Mouse (Mus musculus) heart, embryonic 14.5 days (tissue): ENCODE data around the gene Dip2c. TPM values are rescaled to one million over a fixed set of nuclear protein-coding genes. Genes with fewer than 3 reads are reported as not detected.

Experiments used
- ATAC-seq: fragments of 200-750 bp; cut with Nextera tagmentation; 2 replicates; pipeline ENCODE4 v1.8.0; 2017; ENCODE audit warnings: low read depth, moderate TSS enrichment; ENCODE audit not compliant: insufficient number of reproducible peaks, insufficient read depth, low FRiP score
- H3K27ac ChIP-seq, 2 experiments: fragments of 200-500 bp in 1 of 2; fragments of 300-500 bp in 1 of 2; sonication (generic) in 1 of 2; replicated peaks in 1 of 2; 2 replicates each; pipeline ENCODE4 v1.5.1; 2012 to 2014; ENCODE audit warnings: low read depth in 2 of 2, low read length in 2 of 2, control low read depth in 1 of 2, mild to moderate bottlenecking in 1 of 2, mixed read lengths in 1 of 2; ENCODE audit not compliant: control insufficient read depth in 1 of 2, insufficient read depth in 1 of 2
- H3K27me3 ChIP-seq: fragments of 300-500 bp; sonication (generic); 2 replicates; pipeline ENCODE4 v1.6.1; 2014; ENCODE audit warnings: mild to moderate bottlenecking, low read length, control low read depth; ENCODE audit not compliant: control insufficient read depth, insufficient read depth
- H3K36me3 ChIP-seq: fragments of 300-500 bp; sonication (generic); 2 replicates; pipeline ENCODE4 v1.6.1; 2014; ENCODE audit warnings: mild to moderate bottlenecking, control low read depth, low read length, mixed read lengths; ENCODE audit not compliant: control insufficient read depth, insufficient read depth
- H3K4me1 ChIP-seq, 2 experiments: fragments of 200-500 bp in 1 of 2; fragments of 300-500 bp in 1 of 2; sonication (generic) in 1 of 2; 2 replicates each; pipeline ENCODE4 v1.6.1; 2012 to 2014; ENCODE audit warnings: low read length in 2 of 2, control low read depth in 1 of 2, mixed read lengths in 1 of 2; ENCODE audit not compliant: control insufficient read depth in 2 of 2, insufficient read depth in 2 of 2
- H3K4me2 ChIP-seq: fragments of 300-500 bp; sonication (generic); 2 replicates; pipeline ENCODE4 v1.6.1; 2014; ENCODE audit warnings: mild to moderate bottlenecking, low read length
- H3K4me3 ChIP-seq, 2 experiments: fragments of 200-500 bp in 1 of 2; fragments of 300-500 bp in 1 of 2; sonication (generic) in 1 of 2; 2 replicates each; pipeline ENCODE4 v1.5.1; 2012 to 2014; ENCODE audit warnings: low read length in 2 of 2, mild to moderate bottlenecking in 2 of 2, control low read depth in 1 of 2, low read depth in 1 of 2, moderate library complexity in 1 of 2; ENCODE audit not compliant: control insufficient read depth in 1 of 2, insufficient read depth in 1 of 2
- H3K9ac ChIP-seq: fragments of 300-500 bp; sonication (generic); 2 replicates; pipeline ENCODE4 v1.6.1; 2014; ENCODE audit warnings: mild to moderate bottlenecking, low read length
- H3K9me3 ChIP-seq: fragments of 300-500 bp; sonication (generic); 2 replicates; pipeline ENCODE4 v1.6.1; 2016; ENCODE audit warnings: low read length, control low read depth; ENCODE audit not compliant: control insufficient read depth
- WGBS: fragments of 180-500 bp; shearing (Covaris S2); extraction: QIAGEN DNeasy Blood & Tissue Kit; methylation state at CpG from one replicate; pipeline ENCODE4 v1.1.7; 2014; 5-methylcytosine and 5-hydroxymethylcytosine counted together
- polyA plus RNA-seq: library from polyadenylated mRNA; unstranded; fragments of >200 nt; fragmentation: Nextera tagmentation; extraction: Ambion mirVana; gene quantifications from 2 replicates; pipeline ENCODE4 v1.2.1, GENCODE M21; 2014

Gene Dip2c
- polyA plus RNA-seq, 1 experiment from 2014 or later: 11.0 TPM

DNA sequence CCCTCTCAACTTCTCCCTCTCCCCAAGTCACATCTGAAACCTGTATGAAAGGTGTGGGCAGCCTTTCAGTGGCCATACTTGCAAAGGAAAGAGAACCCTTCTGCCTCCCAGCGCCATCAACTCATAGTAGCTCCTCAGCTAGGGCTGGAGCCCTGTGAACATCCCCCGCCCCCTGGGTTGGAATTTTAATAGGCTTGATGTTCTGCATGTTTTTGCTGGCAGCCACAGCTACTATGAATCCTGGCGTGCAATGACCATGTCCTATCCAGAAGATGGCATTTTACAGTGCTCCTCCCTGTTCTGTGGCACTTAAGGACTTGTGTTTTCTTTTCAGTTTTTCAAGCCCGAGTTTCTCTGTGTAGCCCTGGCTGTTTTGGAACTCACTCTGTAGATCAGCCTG lies 166.7 kb downstream of the Dip2c start:
- Histone ChIP-seq H3K4me2 (no peak overlapping the region), H3K9ac (no peak overlapping the region), H3K27me3 (no peaks in the 10 kb centered on the region), H3K4me3 (no peak overlapping the region), H3K9me3 (0 out of 2 replicates have a peak, but pooled peaks cover 3% of the 10 kb centered on the region), H3K27ac (0 out of 4 replicates have a peak overlapping the region, but pooled peaks have one; percentile 16 to 50), H3K4me1 (peaks cover 4 to 29% of the 10 kb centered on the region in 2 experiments), H3K36me3 (no peaks in the 10 kb centered on the region)
- no peak for ATAC-seq
- 50% methylated on average over 4 of the region's 4 CpGs for WGBS

DNA sequence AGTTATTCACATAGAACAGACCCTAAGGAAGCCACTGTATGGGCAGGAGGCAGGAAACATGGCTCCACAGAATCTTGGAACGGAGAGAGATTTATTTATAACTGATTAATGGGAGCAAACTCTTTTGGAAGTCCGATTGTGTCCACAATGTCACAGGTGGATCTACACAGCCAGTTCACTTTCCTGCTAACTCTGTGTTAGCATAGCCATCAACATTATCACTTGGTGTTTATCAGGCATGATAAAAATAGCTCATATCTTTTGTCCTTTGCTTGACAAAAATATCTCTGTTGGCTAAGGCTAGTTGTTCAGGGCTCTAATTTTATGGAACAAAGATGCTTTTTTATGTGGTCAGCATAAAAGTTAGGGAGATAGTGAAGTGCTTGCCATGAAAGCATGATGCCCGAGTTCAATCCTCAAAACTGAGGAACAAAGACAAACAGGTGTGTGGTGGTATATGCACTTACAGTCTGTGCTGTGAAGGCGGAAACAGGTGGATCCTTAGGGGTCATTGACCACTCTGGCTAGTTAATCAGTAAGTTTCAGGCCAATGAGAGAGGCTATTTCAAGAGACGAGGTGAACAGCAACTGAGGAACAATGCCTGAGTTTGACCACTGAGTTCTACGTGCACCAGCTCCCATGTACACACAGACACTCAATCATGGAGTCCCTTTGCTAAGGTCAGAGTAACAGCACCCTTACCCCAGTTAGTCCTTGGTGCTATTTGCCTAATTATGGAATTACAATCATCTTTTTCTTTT lies 169.4 kb downstream of the Dip2c start:
- ATAC-seq: no peak
- Histone ChIP-seq H3K27me3 (no peaks in the 10 kb centered on the region), H3K4me2 (no peak overlapping the region), H3K27ac (peak overlapping the region; percentile 34 to 53), H3K4me1 (peaks cover 9 to 45% of the 10 kb centered on the region in 2 experiments), H3K36me3 (no peaks in the 10 kb centered on the region), H3K9ac (no peak overlapping the region), H3K9me3 (0 out of 2 replicates have a peak, but pooled peaks cover 3% of the 10 kb centered on the region), H3K4me3 (no peak overlapping the region)
- WGBS: 45% methylated on average over 6 of the region's 6 CpGs

DNA sequence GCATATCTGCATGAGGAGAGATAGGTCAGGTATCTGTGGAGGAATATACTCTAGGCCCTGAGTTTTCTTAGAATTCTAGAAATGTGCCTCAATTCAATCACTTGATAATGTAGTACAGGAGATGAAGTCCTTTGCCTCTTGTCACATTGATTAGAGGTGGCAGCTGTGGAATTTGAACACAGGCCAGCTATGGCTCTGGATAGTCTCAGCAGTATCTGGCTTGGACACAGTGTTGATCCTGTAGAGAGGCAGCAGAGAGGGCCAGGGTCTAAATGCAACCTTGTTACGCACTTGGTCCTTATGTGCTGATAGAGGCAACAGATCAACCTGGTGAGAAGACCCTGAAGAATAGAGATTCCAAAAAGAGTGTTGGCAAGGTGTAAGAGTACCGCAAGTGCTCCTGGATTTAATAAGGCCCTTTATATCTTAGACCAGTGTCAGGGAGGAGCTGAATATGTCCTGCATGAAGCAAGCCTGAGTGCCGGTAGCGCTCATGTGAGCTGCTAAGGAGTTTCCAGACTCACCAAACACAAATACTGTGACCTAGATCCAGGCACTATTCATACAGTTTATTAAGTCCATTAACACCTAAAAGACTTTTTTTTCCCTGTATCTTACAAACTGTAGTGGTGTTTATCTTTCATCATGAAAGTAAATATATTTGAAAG lies 170.3 kb downstream of the Dip2c start:
- Histone ChIP-seq H3K27ac (peak overlapping the region; percentile 53 to 79), H3K4me1 (peaks cover 9 to 50% of the 10 kb centered on the region in 2 experiments), H3K4me2 (0 out of 2 replicates have a peak overlapping the region, but pooled peaks have one; percentile 1), H3K4me3 (no peak overlapping the region), H3K9me3 (0 out of 2 replicates have a peak, but pooled peaks cover 3% of the 10 kb centered on the region), H3K27me3 (no peaks in the 10 kb centered on the region), H3K9ac (no peak overlapping the region), H3K36me3 (no peaks in the 10 kb centered on the region)
- WGBS: 18% methylated on average over 4 of the region's 4 CpGs
- peak; percentile 89 for ATAC-seq

DNA sequence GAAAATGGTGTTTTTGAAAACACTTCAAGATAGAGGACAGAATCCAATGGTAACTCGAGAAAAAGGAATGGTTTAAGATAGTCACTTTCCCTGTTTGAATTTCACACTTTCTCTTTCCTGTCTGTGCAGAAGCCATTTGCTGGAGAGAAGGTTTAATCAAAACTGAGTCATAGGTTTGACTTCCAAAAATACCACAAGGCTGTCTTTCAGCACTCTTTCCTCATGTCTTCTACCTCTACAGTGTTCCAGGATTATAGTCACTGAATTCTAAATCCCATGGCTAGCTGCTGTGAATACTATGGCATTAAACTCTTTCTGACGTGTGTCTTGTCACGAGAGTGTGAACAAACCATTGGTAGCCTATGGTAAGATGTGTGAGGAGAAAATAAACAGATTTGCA lies 173.9 kb downstream of the Dip2c start:
- H3K27ac ChIP-seq: peak overlapping the region; percentile 25 to 61; a peak in 3 of 4 replicates
- ATAC-seq: no peak
- no peaks in the 10 kb centered on the region for H3K27me3 ChIP-seq
- no peaks in the 10 kb centered on the region for H3K9me3 ChIP-seq
- WGBS: 22% methylated on average over 3 of the region's 3 CpGs
- H3K4me3 ChIP-seq: no peak overlapping the region
- peak overlapping the region; percentile 38 for H3K4me2 ChIP-seq
- H3K36me3 ChIP-seq: no peaks in the 10 kb centered on the region
- no peak overlapping the region for H3K9ac ChIP-seq
- peaks cover 13 to 66% of the 10 kb centered on the region in 2 experiments for H3K4me1 ChIP-seq

DNA sequence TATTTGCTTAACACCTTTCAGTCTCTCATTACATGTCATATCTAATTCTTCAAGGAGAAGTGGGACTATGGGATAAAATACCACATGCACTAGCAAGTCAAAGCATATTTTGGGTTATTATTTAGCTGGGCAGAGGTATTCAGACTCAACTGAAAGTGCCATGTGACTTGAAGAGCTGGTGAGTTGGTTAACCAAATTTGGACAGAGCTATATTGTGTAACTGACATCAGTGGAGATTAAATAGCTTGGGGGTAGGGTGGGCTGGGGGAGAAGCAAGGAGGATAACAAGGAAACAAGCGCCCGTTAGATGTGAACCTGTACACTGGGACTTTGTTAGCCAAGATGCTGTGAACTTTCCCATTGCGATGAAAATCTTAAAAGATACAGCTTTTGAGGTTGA lies 175.6 kb downstream of the Dip2c start:
- peaks cover 12 to 52% of the 10 kb centered on the region in 2 experiments for H3K4me1 ChIP-seq
- ATAC-seq: no peak
- H3K36me3 ChIP-seq: no peaks in the 10 kb centered on the region
- H3K27ac ChIP-seq: peak overlapping the region in 1 of 2 experiments; percentile 26; a peak in 2 of 4 replicates
- 48% methylated on average over 3 of the region's 3 CpGs for WGBS
- no peaks in the 10 kb centered on the region for H3K27me3 ChIP-seq
- H3K4me2 ChIP-seq: 0 out of 2 replicates have a peak overlapping the region, but pooled peaks have one; percentile 4
- H3K9ac ChIP-seq: no peak overlapping the region
- H3K9me3 ChIP-seq: no peaks in the 10 kb centered on the region
- H3K4me3 ChIP-seq: no peak overlapping the region

DNA sequence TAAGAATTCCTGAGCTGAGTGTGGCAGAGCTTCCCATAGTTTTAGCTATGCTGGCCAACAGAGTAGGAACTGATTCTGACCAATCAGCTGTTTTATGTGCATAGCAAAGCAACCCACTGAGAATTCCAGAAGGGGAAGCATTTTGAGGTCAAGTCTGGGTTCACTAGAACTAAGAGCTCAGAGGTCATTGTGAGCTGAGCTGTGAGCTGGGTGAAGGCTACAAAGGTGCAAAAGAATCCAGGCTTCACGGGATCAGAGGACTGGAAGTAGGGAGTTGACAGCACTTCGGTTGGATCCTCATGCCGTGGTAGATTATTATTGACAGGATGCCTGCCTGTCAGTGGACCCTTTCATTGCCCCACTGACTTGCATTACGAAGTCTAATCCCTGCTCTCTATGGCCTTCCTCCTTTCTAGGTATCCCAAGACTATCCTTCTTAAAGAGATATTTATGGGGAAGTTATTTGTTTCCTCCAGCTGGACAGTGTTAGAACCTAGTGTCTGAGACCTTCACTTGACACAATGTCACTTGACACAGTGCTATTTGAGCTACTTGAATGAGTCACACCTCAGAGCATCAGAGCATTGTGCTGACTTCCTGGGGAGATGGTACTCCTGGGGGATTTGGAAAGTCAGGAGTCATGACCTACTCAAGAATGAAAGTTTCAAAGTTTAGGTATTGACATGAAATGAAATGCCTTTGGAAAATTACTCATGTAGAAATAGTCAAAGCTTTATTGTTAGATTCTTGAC lies 178.3 kb downstream of the Dip2c start:
- no peak overlapping the region for H3K9ac ChIP-seq
- H3K27me3 ChIP-seq: no peaks in the 10 kb centered on the region
- WGBS: 12% methylated on average over 4 of the region's 4 CpGs
- no peak overlapping the region for H3K4me3 ChIP-seq
- ATAC-seq: no peak
- H3K4me2 ChIP-seq: no peak overlapping the region
- peaks cover 10 to 40% of the 10 kb centered on the region in 2 experiments for H3K4me1 ChIP-seq
- peak overlapping the region; percentile 61 to 67 for H3K27ac ChIP-seq
- H3K9me3 ChIP-seq: no peaks in the 10 kb centered on the region
- H3K36me3 ChIP-seq: no peaks in the 10 kb centered on the region

DNA sequence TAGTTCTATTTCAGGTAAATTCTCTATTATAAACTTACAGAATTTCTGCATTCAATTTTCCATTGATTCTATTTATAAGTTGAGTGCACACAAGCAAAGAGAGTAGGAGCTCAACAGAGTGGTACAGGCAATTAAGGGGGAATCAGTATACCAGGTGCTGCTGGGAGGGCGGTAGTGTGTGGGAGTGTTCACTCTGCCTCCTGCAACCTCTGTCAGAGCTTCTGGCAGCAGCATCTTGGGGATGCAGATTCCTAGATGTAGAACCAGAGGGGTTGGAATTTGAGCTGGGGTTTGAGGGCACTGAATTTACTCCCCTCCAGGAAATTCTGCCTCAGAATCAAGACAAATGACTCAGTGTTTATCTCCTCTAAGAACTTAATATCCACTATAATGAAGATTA lies 179.7 kb downstream of the Dip2c start:
- Histone ChIP-seq H3K9ac (no peak overlapping the region), H3K4me1 (peaks cover 8 to 31% of the 10 kb centered on the region in 2 experiments), H3K36me3 (no peaks in the 10 kb centered on the region), H3K4me3 (no peak overlapping the region), H3K4me2 (no peak overlapping the region), H3K9me3 (no peaks in the 10 kb centered on the region), H3K27ac (no peak overlapping the region), H3K27me3 (no peaks in the 10 kb centered on the region)
- no peak for ATAC-seq
- 79% methylated on average over 1 of the region's 1 CpGs for WGBS
